Mouse (Mus musculus): ENCODE data around the gene Gm5796. TPM values are rescaled to one million over a fixed set of nuclear protein-coding genes. Genes with fewer than 3 reads are reported as not detected.

The Gm5796 gene
- polyA plus RNA-seq (2012; rRNA removed; ENCODE audit: low replicate concordance) = 0.09 and 0.83 TPM in 2 replicates

GRCm38 (mm10) chr14:4023641-4024040 lies at the start of gene Gm5796:
Gene Gm5796, plus strand, starts transcription at chr14:4023941.

GRCm38 (mm10) chr14:3998094-3998493 lies 25.6 kb upstream of the Gm5796 start, which contains the start of gene Gm3099:
Gene Gm3099, plus strand, starts transcription at chr14:3998394.

GRCm38 (mm10) chr14:4083820-4084219 lies 60.1 kb downstream of the Gm5796 start, which contains the start of gene Gm3115:
Gene Gm3115, plus strand, starts transcription at chr14:4084120.

Other genes starting within 250 kb of the Gm5796 start
- 0.08 and 1.2 TPM in 2 replicates for gene Gm3002, start 213.9 kb upstream of the Gm5796 start, polyA plus RNA-seq (2012; rRNA removed; ENCODE audit: low replicate concordance)
- gene Gm3033, start 177.7 kb upstream of the Gm5796 start, polyA plus RNA-seq (2012; rRNA removed; ENCODE audit: low replicate concordance) = 0.16 TPM in 1 of 2 replicates, not detected in the other
- gene Gm2916, start 139.8 kb upstream of the Gm5796 start, polyA plus RNA-seq (2012; rRNA removed; ENCODE audit: low replicate concordance) = not detected in 2 replicates
- not detected in 2 replicates for gene Gm3029, start 92.2 kb upstream of the Gm5796 start, polyA plus RNA-seq (2012; rRNA removed; ENCODE audit: low replicate concordance)
- 0.40 TPM in 1 of 2 replicates, not detected in the other for gene Gm3095, start 60.4 kb upstream of the Gm5796 start, polyA plus RNA-seq (2012; rRNA removed; ENCODE audit: low replicate concordance)
- not detected in 2 replicates for gene Gm3099, start 25.5 kb upstream of the Gm5796 start, polyA plus RNA-seq (2012; rRNA removed; ENCODE audit: low replicate concordance)
- not detected in 2 replicates for gene Gm3115, start 60.2 kb downstream of the Gm5796 start, polyA plus RNA-seq (2012; rRNA removed; ENCODE audit: low replicate concordance)
- gene Gm8108, start 86.6 kb downstream of the Gm5796 start, polyA plus RNA-seq (2012; rRNA removed; ENCODE audit: low replicate concordance) = 0.64 and 1.1 TPM in 2 replicates
- not detected in 2 replicates for gene Gm3127, start 141.1 kb downstream of the Gm5796 start, polyA plus RNA-seq (2012; rRNA removed; ENCODE audit: low replicate concordance)
- gene Gm2974, start 158.6 kb downstream of the Gm5796 start, polyA plus RNA-seq (2012; rRNA removed; ENCODE audit: low replicate concordance) = 0.57 TPM in 1 of 2 replicates, not detected in the other
- gene Gm3138, start 225.7 kb downstream of the Gm5796 start, polyA plus RNA-seq (2012; rRNA removed; ENCODE audit: low replicate concordance) = not detected in 2 replicates

All from subcutaneous adipose tissue, adult 2 months (tissue).